Mouse (Mus musculus): ENCODE data around the gene Sugct. TPM values are rescaled to one million over a fixed set of nuclear protein-coding genes. Genes with fewer than 3 reads are reported as not detected.

Gene Sugct
- total and polyA plus RNA-seq, 2 experiments from 2014 or later = 1.3 to 4.4 TPM

DNA sequence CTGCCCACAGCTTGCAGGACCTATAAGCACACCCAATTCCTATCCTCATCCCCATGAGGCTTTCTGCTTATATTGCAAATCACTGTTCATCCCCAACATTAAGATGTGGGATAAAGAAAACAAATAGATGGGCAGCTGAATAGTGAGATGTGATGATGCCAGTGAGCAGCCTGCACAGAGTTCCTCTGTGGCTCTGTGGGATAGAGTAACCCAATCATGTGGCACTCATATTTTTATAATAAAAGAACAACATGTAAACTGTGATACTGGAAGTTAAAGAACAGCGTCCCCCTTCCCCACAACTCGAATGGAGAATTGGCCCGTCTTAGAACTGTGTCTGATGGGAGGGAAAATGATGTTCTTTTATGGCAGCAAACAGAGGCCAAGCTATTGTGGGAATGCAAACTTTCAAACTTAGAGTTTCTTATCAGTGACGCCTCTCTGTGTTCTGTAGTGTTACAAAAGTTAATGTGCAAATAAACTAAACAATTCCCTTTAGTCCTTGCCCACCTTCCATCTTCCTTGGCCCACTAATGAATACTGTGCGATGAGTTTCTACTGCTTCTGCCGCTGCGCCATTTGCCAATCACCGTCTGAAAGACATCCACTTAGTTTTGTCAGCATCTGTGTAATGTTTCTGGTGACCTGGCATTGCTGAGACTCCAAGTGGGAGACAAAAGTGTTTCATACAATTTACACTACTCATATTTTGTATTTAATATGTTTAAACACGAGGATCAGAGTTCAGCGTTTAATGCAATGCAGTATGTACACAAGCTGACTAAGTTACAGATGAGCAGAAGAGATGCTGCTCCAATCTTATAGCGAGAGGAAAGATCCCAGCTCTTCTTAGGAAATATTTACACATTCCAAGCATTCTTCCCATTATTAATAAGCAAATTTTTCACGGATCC is 756.5 kb downstream of the Sugct start:
- no peak for ATAC-seq (ENCODE audit: insufficient read depth, low read depth)
- peak overlapping the region; percentile 79; the same call in 1 of the 2 replicates for H3K27ac ChIP-seq (ENCODE audit: low read depth)

DNA sequence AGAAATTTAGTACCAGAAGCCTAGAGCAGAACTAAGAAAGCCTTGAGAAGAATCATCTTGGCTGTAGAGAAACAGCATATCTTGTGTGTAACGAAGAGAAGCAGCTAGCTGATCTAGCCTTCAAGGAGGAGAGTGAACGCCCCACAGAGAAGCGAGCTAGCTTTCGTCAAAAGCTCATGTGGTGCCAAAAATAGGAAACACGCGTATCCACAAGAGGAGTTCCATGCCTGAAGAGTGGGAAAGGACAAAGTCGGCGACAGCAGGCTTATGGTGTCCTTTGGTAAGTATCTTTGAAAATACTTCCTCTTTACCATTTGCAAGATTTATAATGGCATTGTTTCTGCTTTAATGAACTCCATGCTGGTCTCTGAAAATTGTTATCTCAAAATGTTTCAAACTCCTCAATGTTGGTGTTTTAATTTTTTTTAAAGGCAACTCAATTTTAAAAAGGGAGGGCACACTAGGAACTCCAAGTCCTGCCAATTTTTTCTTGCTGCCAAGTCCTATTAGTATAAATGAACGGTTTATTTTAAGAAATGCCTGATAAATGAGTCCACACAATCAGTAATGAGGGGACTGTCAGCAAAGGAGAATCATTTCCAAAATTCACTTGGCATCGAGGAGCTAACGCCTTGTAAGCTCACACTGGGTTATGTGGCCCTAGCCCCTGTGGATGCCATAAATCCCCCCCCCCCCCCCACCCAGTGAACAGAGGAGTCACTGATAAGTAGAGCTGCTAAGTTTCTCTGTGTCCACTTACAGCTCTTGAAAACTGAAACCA is 757.7 kb downstream of the Sugct start:
- peak overlapping the region; percentile 79 for H3K27ac ChIP-seq (ENCODE audit: low read depth)
- H3K9me3 ChIP-seq (replicated peaks; ENCODE audit: control insufficient read depth, low read length) = no peaks in the 10 kb centered on the region
- H3K9ac ChIP-seq (replicated peaks; ENCODE audit: low read depth, low read length) = no peak overlapping the region
- H3K4me2 ChIP-seq (ENCODE audit: low read depth, low read length) = peak overlapping the region; percentile 31; the same call in 1 of the 2 replicates
- no peaks in the 10 kb centered on the region for H3K27me3 ChIP-seq (ENCODE audit: control insufficient read depth, insufficient read depth, low read length)
- WGBS = 20% methylated on average over 11 of the region's 11 CpGs
- H3K4me3 ChIP-seq (ENCODE audit: low read depth, low read length) = no peak overlapping the region; the same call in 1 of the 2 replicates
- peaks cover 13% of the 10 kb centered on the region for H3K4me1 ChIP-seq (ENCODE audit: control insufficient read depth, insufficient read depth)
- TF ChIP-seq EP300 (IDR thresholded peaks at IDR 0.05; ENCODE audit: low read depth) = no peak
- no peak for TF ChIP-seq CTCF (IDR thresholded peaks at IDR 0.05; ENCODE audit: low read depth)
- DNase-seq (ENCODE audit: low spot score) (peak; percentile 89), ATAC-seq (ENCODE audit: insufficient read depth, low read depth) (peak; percentile 78)
- no peaks in the 10 kb centered on the region for H3K36me3 ChIP-seq (replicated peaks; ENCODE audit: control insufficient read depth, insufficient read depth, low read length)

More for the DNA sequence above, 756.5 kb downstream of the Sugct start:
- Histone ChIP-seq H3K4me2 (ENCODE audit: low read depth, low read length) (no peak overlapping the region), H3K4me1 (ENCODE audit: control insufficient read depth, insufficient read depth) (peaks cover 13% of the 10 kb centered on the region), H3K9ac (replicated peaks; ENCODE audit: low read depth, low read length) (no peak overlapping the region), H3K27me3 (ENCODE audit: control insufficient read depth, insufficient read depth, low read length) (no peaks in the 10 kb centered on the region), H3K36me3 (replicated peaks; ENCODE audit: control insufficient read depth, insufficient read depth, low read length) (no peaks in the 10 kb centered on the region), H3K9me3 (replicated peaks; ENCODE audit: control insufficient read depth, low read length) (no peaks in the 10 kb centered on the region), H3K4me3 (ENCODE audit: low read depth, low read length) (no peak overlapping the region)
- TF ChIP-seq CTCF (IDR thresholded peaks at IDR 0.05; ENCODE audit: low read depth) (no peak), EP300 (IDR thresholded peaks at IDR 0.05; ENCODE audit: low read depth) (no peak)
- 59% methylated on average over 12 of the region's 12 CpGs for WGBS
- DNase-seq (ENCODE audit: low spot score) = no peak

DNA sequence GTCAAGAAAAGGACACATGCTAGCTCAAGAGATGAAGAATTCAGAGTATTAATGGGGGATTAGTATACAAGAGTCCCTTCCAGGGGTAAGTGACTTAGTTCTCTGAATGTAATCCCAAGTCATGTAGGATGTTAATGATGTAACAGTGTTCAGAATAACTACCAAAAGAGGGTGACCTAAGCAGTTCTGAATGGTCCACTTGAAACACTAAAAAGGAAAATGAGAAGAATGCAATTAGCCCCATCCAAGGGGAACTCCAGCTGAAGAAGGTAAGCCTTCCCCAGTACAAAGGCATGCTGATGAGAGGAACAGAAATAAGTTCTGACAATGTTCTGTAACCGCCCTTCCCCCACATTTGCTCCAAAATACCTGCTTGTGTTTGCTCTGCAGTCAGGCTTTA is 760.3 kb downstream of the Sugct start:
- 37% methylated on average over 1 of the region's 1 CpGs for WGBS
- peak; percentile 88 for ATAC-seq (ENCODE audit: insufficient read depth, low read depth)
- TF ChIP-seq EP300 (IDR thresholded peaks at IDR 0.05; ENCODE audit: low read depth) (no peak), CTCF (IDR thresholded peaks at IDR 0.05; ENCODE audit: low read depth) (no peak)
- peak overlapping the region; percentile 48 for H3K27ac ChIP-seq (ENCODE audit: low read depth)
- no peaks in the 10 kb centered on the region for H3K36me3 ChIP-seq (replicated peaks; ENCODE audit: control insufficient read depth, insufficient read depth, low read length)
- no peaks in the 10 kb centered on the region for H3K27me3 ChIP-seq (ENCODE audit: control insufficient read depth, insufficient read depth, low read length)
- H3K4me1 ChIP-seq (ENCODE audit: control insufficient read depth, insufficient read depth) = peaks cover 13% of the 10 kb centered on the region
- H3K9me3 ChIP-seq (replicated peaks; ENCODE audit: control insufficient read depth, low read length) = no peaks in the 10 kb centered on the region
- H3K9ac ChIP-seq (replicated peaks; ENCODE audit: low read depth, low read length) = no peak overlapping the region
- H3K4me3 ChIP-seq (ENCODE audit: low read depth, low read length) = no peak overlapping the region
- peak; percentile 84 for DNase-seq (ENCODE audit: low spot score)
- H3K4me2 ChIP-seq (ENCODE audit: low read depth, low read length) = no peak overlapping the region

DNA sequence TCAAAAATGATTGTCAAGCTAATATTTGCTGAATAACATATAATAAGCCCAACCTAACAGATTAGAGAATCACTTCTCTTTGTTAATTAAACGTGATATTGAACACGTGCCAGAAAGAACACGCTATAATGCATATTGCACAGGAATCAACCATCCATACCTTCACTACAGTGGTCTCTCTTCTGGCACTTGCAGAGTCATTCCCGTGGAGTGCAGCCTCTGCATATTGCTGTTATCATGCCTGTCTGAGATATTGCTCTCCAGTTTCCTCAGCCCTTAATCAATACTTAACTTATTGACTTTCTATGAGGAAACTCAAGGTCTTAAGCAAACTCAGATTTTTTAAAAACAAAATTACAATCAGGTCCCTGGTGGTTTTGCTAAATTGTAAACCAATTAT is 761.8 kb downstream of the Sugct start:
- Histone ChIP-seq H3K4me1 (ENCODE audit: control insufficient read depth, insufficient read depth) (peaks cover 13% of the 10 kb centered on the region), H3K27ac (ENCODE audit: low read depth) (no peak overlapping the region), H3K4me2 (ENCODE audit: low read depth, low read length) (no peak overlapping the region), H3K9me3 (replicated peaks; ENCODE audit: control insufficient read depth, low read length) (no peaks in the 10 kb centered on the region), H3K27me3 (ENCODE audit: control insufficient read depth, insufficient read depth, low read length) (no peaks in the 10 kb centered on the region), H3K9ac (replicated peaks; ENCODE audit: low read depth, low read length) (no peak overlapping the region), H3K4me3 (ENCODE audit: low read depth, low read length) (no peak overlapping the region), H3K36me3 (replicated peaks; ENCODE audit: control insufficient read depth, insufficient read depth, low read length) (no peaks in the 10 kb centered on the region)
- no peak for TF ChIP-seq CTCF (IDR thresholded peaks at IDR 0.05; ENCODE audit: low read depth)
- no peak for TF ChIP-seq EP300 (IDR thresholded peaks at IDR 0.05; ENCODE audit: low read depth)
- DNase-seq (ENCODE audit: low spot score) (no peak), ATAC-seq (ENCODE audit: insufficient read depth, low read depth) (no peak)
- 80% methylated on average over 4 of the region's 4 CpGs for WGBS

DNA sequence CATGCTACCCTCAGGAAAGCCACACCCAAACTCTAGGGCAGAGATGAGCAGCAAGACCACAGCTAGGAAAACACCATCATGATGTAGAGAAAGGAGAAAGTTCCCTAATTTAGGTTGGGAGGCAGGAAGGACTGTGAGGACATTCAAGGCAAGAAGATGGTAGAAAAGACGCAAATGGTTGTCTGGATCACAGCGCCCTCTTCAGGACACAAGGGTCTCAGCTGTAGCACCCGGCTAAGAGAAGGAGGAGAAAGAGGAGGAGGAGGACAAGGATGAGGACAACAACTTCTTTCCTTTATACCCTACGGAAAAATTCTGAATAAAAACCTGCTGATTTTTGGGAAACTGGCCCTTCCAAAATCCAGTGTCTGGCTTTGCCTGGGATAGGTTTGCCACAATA is 774.0 kb downstream of the Sugct start:
- DNase-seq (ENCODE audit: low spot score) (no peak), ATAC-seq (ENCODE audit: insufficient read depth, low read depth) (no peak)
- Histone ChIP-seq H3K9me3 (replicated peaks; ENCODE audit: control insufficient read depth, low read length) (no peaks in the 10 kb centered on the region), H3K9ac (replicated peaks; ENCODE audit: low read depth, low read length) (no peak overlapping the region), H3K4me2 (ENCODE audit: low read depth, low read length) (no peak overlapping the region), H3K4me3 (ENCODE audit: low read depth, low read length) (no peak overlapping the region), H3K36me3 (replicated peaks; ENCODE audit: control insufficient read depth, insufficient read depth, low read length) (no peaks in the 10 kb centered on the region), H3K27ac (ENCODE audit: low read depth) (no peak overlapping the region), H3K4me1 (ENCODE audit: control insufficient read depth, insufficient read depth) (no peaks in the 10 kb centered on the region), H3K27me3 (ENCODE audit: control insufficient read depth, insufficient read depth, low read length) (no peaks in the 10 kb centered on the region)
- TF ChIP-seq EP300 (IDR thresholded peaks at IDR 0.05; ENCODE audit: low read depth) = no peak
- TF ChIP-seq CTCF (IDR thresholded peaks at IDR 0.05; ENCODE audit: low read depth) = peak; percentile 23
- WGBS = 50% methylated on average over 4 of the region's 4 CpGs

All from heart, postnatal 0 days (tissue).